Mouse (Mus musculus) hindbrain, embryonic 13.5 days (tissue): ENCODE measurements at regions not wholly inside any gene's neighbourhood (a gene's known extent, or its start where the extent isn't known, plus 50 kb on each side); places are given as distances from the start of the nearest gene placed in this dataset.
A peak's percentile ranks its signal among the peaks of the same experiment; 100 is the strongest.

Source experiments
- ATAC-seq: fragments of 200-750 bp; cut with Nextera tagmentation; 2 replicates; pipeline ENCODE4 v1.8.0; 2017; ENCODE audit warnings: moderate TSS enrichment; ENCODE audit not compliant: low FRiP score
- H3K27ac ChIP-seq: fragments of 300-500 bp; sonication (generic); 2 replicates; pipeline ENCODE4 v1.5.1; 2015; ENCODE audit warnings: inconsistent platforms, mild to moderate bottlenecking, moderate library complexity
- H3K27me3 ChIP-seq: fragments of 300-500 bp; sonication (generic); 2 replicates; pipeline ENCODE4 v1.6.1; 2015; ENCODE audit warnings: mild to moderate bottlenecking, inconsistent platforms
- H3K36me3 ChIP-seq: fragments of 300-500 bp; sonication (generic); 2 replicates; pipeline ENCODE4 v1.6.1; 2015; ENCODE audit warnings: mild to moderate bottlenecking, inconsistent platforms
- H3K4me1 ChIP-seq: fragments of 300-500 bp; sonication (generic); replicated peaks from 2 replicates; pipeline ENCODE4 v1.6.1; 2015; ENCODE audit warnings: inconsistent platforms
- H3K4me2 ChIP-seq: fragments of 300-500 bp; sonication (generic); 2 replicates; pipeline ENCODE4 v1.6.1; 2015; ENCODE audit warnings: inconsistent platforms, mild to moderate bottlenecking, moderate library complexity
- H3K4me3 ChIP-seq: fragments of 300-500 bp; sonication (generic); 2 replicates; pipeline ENCODE4 v1.5.1; 2015; ENCODE audit warnings: mild to moderate bottlenecking, inconsistent platforms
- H3K9ac ChIP-seq: fragments of 300-500 bp; sonication (generic); 2 replicates; pipeline ENCODE4 v1.6.1; 2015; ENCODE audit warnings: mild to moderate bottlenecking, inconsistent platforms
- H3K9me3 ChIP-seq: fragments of 300-500 bp; sonication (generic); 2 replicates; pipeline ENCODE4 v1.6.1; 2016; ENCODE audit warnings: inconsistent platforms
- WGBS: fragments of 180-500 bp; shearing (Covaris S2); methylation state at CpG from one replicate; pipeline ENCODE4 v1.1.7; 2015; 5-methylcytosine and 5-hydroxymethylcytosine counted together

GRCm38 (mm10) chr8:26698580-26698979, 278.5 kb upstream of the Zfp703 start:
- Histone ChIP-seq H3K4me1 (0 out of 2 replicates have a peak, but pooled peaks cover 3% of the 10 kb centered on the region), H3K4me2 (no peak overlapping the region), H3K9me3 (no peaks in the 10 kb centered on the region; the same call in 1 of the 2 replicates), H3K36me3 (no peaks in the 10 kb centered on the region), H3K9ac (no peak overlapping the region), H3K4me3 (no peak overlapping the region), H3K27ac (no peak overlapping the region), H3K27me3 (0 out of 2 replicates have a peak, but pooled peaks cover 3% of the 10 kb centered on the region)
- 69% methylated on average over 7 of the region's 7 CpGs for WGBS
- no peak for ATAC-seq

GRCm38 (mm10) chr8:26706048-26706767, 270.9 kb upstream of the Zfp703 start:
- Histone ChIP-seq H3K4me1 (peaks cover 14% of the 10 kb centered on the region), H3K4me3 (no peak overlapping the region), H3K4me2 (no peak overlapping the region), H3K36me3 (no peaks in the 10 kb centered on the region), H3K27me3 (0 out of 2 replicates have a peak, but pooled peaks cover 3% of the 10 kb centered on the region), H3K9me3 (no peaks in the 10 kb centered on the region), H3K9ac (no peak overlapping the region), H3K27ac (peak overlapping the region; percentile 44)
- 43% methylated on average over 9 of the region's 9 CpGs for WGBS
- ATAC-seq: peak; percentile 66; the same call in 1 of the 2 replicates

- Histone ChIP-seq H3K27me3 (0 out of 2 replicates have a peak, but pooled peaks cover 3% of the 10 kb centered on the region), H3K9ac (no peak overlapping the region), H3K4me3 (no peak overlapping the region), H3K27ac (peak overlapping the region; percentile 44; the same call in 1 of the 2 replicates), H3K36me3 (no peaks in the 10 kb centered on the region), H3K4me1 (peaks cover 13% of the 10 kb centered on the region), H3K9me3 (no peaks in the 10 kb centered on the region), H3K4me2 (no peak overlapping the region)
- WGBS: 91% methylated on average over 7 of the region's 7 CpGs
- 0 out of 2 replicates have a peak, but pooled peaks have one; percentile 21 for ATAC-seq
Observed at GRCm38 (mm10) chr8:26706768-26707156, 270.4 kb upstream of the Zfp703 start.

GRCm38 (mm10) chr8:26713836-26714235, 263.3 kb upstream of the Zfp703 start:
- Histone ChIP-seq H3K4me1 (0 out of 2 replicates have a peak, but pooled peaks cover 4% of the 10 kb centered on the region), H3K27ac (no peak overlapping the region), H3K36me3 (no peaks in the 10 kb centered on the region), H3K4me2 (no peak overlapping the region), H3K9ac (no peak overlapping the region), H3K9me3 (no peaks in the 10 kb centered on the region), H3K4me3 (no peak overlapping the region), H3K27me3 (no peaks in the 10 kb centered on the region)
- no peak for ATAC-seq
- 94% methylated on average over 8 of the region's 8 CpGs for WGBS

- Histone ChIP-seq H3K27ac (no peak overlapping the region), H3K4me1 (0 out of 2 replicates have a peak, but pooled peaks cover 4% of the 10 kb centered on the region), H3K27me3 (no peaks in the 10 kb centered on the region), H3K4me3 (no peak overlapping the region), H3K9me3 (peaks cover 3% of the 10 kb centered on the region; the same call in 1 of the 2 replicates), H3K4me2 (no peak overlapping the region), H3K36me3 (no peaks in the 10 kb centered on the region), H3K9ac (no peak overlapping the region)
- WGBS: 91% methylated on average over 3 of the region's 3 CpGs
- ATAC-seq: no peak
Observed at GRCm38 (mm10) chr8:26714714-26715113, 262.4 kb upstream of the Zfp703 start.

GRCm38 (mm10) chr8:26718409-26719355, 258.4 kb upstream of the Zfp703 start:
- no peak for ATAC-seq
- peaks cover 3% of the 10 kb centered on the region; the same call in 1 of the 2 replicates for H3K9me3 ChIP-seq
- no peaks in the 10 kb centered on the region; the same call in 1 of the 2 replicates for H3K27me3 ChIP-seq

GRCm38 (mm10) chr8:26722766-26723165, 254.4 kb upstream of the Zfp703 start:
- Histone ChIP-seq H3K9me3 (peaks cover 3% of the 10 kb centered on the region; the same call in 1 of the 2 replicates), H3K36me3 (no peaks in the 10 kb centered on the region), H3K27ac (no peak overlapping the region), H3K4me3 (no peak overlapping the region), H3K4me2 (no peak overlapping the region), H3K9ac (no peak overlapping the region), H3K4me1 (0 out of 2 replicates have a peak, but pooled peaks cover 7% of the 10 kb centered on the region), H3K27me3 (peaks cover 5% of the 10 kb centered on the region; the same call in 1 of the 2 replicates)
- 81% methylated on average over 3 of the region's 3 CpGs for WGBS
- no peak for ATAC-seq

More at GRCm38 (mm10) chr8:26718409-26719355, 258.4 kb upstream of the Zfp703 start:
- no peak overlapping the region for H3K4me3 ChIP-seq
- no peak overlapping the region for H3K27ac ChIP-seq
- H3K4me2 ChIP-seq: no peak overlapping the region
- 0 out of 2 replicates have a peak, but pooled peaks cover 4% of the 10 kb centered on the region for H3K4me1 ChIP-seq
- H3K36me3 ChIP-seq: no peaks in the 10 kb centered on the region
- no peak overlapping the region for H3K9ac ChIP-seq
- WGBS: 56% methylated on average over 11 of the region's 11 CpGs

GRCm38 (mm10) chr8:26724628-26725027, 252.5 kb upstream of the Zfp703 start:
- Histone ChIP-seq H3K9me3 (no peaks in the 10 kb centered on the region), H3K4me2 (no peak overlapping the region), H3K27ac (no peak overlapping the region), H3K27me3 (peaks cover 5% of the 10 kb centered on the region; the same call in 1 of the 2 replicates), H3K36me3 (no peaks in the 10 kb centered on the region), H3K4me3 (no peak overlapping the region), H3K9ac (no peak overlapping the region), H3K4me1 (0 out of 2 replicates have a peak, but pooled peaks cover 3% of the 10 kb centered on the region)
- no peak for ATAC-seq
- WGBS: 87% methylated on average over 5 of the region's 5 CpGs

- Histone ChIP-seq H3K36me3 (no peaks in the 10 kb centered on the region), H3K4me3 (no peak overlapping the region), H3K4me2 (no peak overlapping the region), H3K9ac (no peak overlapping the region), H3K4me1 (0 out of 2 replicates have a peak, but pooled peaks cover 3% of the 10 kb centered on the region), H3K27me3 (peaks cover 5% of the 10 kb centered on the region; the same call in 1 of the 2 replicates), H3K27ac (no peak overlapping the region), H3K9me3 (no peaks in the 10 kb centered on the region)
- 65% methylated on average over 7 of the region's 7 CpGs for WGBS
- ATAC-seq: no peak
Observed at GRCm38 (mm10) chr8:26725521-26725920, 251.6 kb upstream of the Zfp703 start.

- 82% methylated on average over 5 of the region's 5 CpGs for WGBS
- Histone ChIP-seq H3K4me3 (no peak overlapping the region), H3K27me3 (0 out of 2 replicates have a peak, but pooled peaks cover under 1% of the 10 kb centered on the region), H3K9me3 (no peaks in the 10 kb centered on the region), H3K4me2 (no peak overlapping the region), H3K36me3 (no peaks in the 10 kb centered on the region), H3K4me1 (0 out of 2 replicates have a peak, but pooled peaks cover 3% of the 10 kb centered on the region), H3K27ac (no peak overlapping the region), H3K9ac (no peak overlapping the region)
- ATAC-seq: no peak
Observed at GRCm38 (mm10) chr8:26729351-26729750, 247.8 kb upstream of the Zfp703 start.

GRCm38 (mm10) chr8:26731111-26731510, 246.0 kb upstream of the Zfp703 start:
- H3K27ac ChIP-seq: no peak overlapping the region
- no peaks in the 10 kb centered on the region for H3K9me3 ChIP-seq
- no peaks in the 10 kb centered on the region for H3K27me3 ChIP-seq
- WGBS: 93% methylated on average over 2 of the region's 2 CpGs
- H3K4me1 ChIP-seq: no peaks in the 10 kb centered on the region
- H3K4me2 ChIP-seq: no peak overlapping the region
- H3K9ac ChIP-seq: no peak overlapping the region
- no peak for ATAC-seq
- no peak overlapping the region for H3K4me3 ChIP-seq
- H3K36me3 ChIP-seq: no peaks in the 10 kb centered on the region

GRCm38 (mm10) chr8:26744424-26744823, 232.7 kb upstream of the Zfp703 start:
- Histone ChIP-seq H3K4me3 (no peak overlapping the region), H3K36me3 (no peaks in the 10 kb centered on the region), H3K9ac (no peak overlapping the region), H3K4me2 (no peak overlapping the region), H3K9me3 (no peaks in the 10 kb centered on the region), H3K4me1 (peaks cover 29% of the 10 kb centered on the region), H3K27me3 (no peaks in the 10 kb centered on the region), H3K27ac (no peak overlapping the region)
- ATAC-seq: no peak
- WGBS: 38% methylated on average over 3 of the region's 3 CpGs
